Mouse (Mus musculus): ENCODE measurements at regions not wholly inside any gene's neighbourhood (a gene's known extent, or its start where the extent isn't known, plus 50 kb on each side); places are given as distances from the start of the nearest gene placed in this dataset.
"Not testable (repeated sequence)": the region's sequence is repeated elsewhere in the genome, so short reads cannot be mapped to it uniquely, and the experiment has no call there.

- ATAC-seq, result no peak
Observed at GRCm38 (mm10) chr8:26622311-26623052, 354.6 kb upstream of the Zfp703 start.

- peak; percentile 49 for ATAC-seq
Observed at GRCm38 (mm10) chr8:26626186-26626585, 350.9 kb upstream of the Zfp703 start.

GRCm38 (mm10) chr8:26626651-26627077 is 350.5 kb upstream of the Zfp703 start:
- no peak for ATAC-seq

GRCm38 (mm10) chr8:26627191-26627891 is 349.8 kb upstream of the Zfp703 start:
- ATAC-seq, result no peak

GRCm38 (mm10) chr8:26630544-26630943 is 346.6 kb upstream of the Zfp703 start:
- ATAC-seq, result no peak

- no peak for ATAC-seq
Observed at GRCm38 (mm10) chr8:26635701-26636100, 341.4 kb upstream of the Zfp703 start.

GRCm38 (mm10) chr8:26645375-26645774 is 331.8 kb upstream of the Zfp703 start:
- not testable (repeated sequence) for ATAC-seq

GRCm38 (mm10) chr8:26650287-26650686 is 326.8 kb upstream of the Zfp703 start:
- no peak for ATAC-seq

- ATAC-seq, result no peak
Observed at GRCm38 (mm10) chr8:26655897-26656296, 321.2 kb upstream of the Zfp703 start.

- no peak for ATAC-seq
Observed at GRCm38 (mm10) chr8:26656310-26657075, 320.6 kb upstream of the Zfp703 start.

- no peak for ATAC-seq
Observed at GRCm38 (mm10) chr8:26659381-26659780, 317.7 kb upstream of the Zfp703 start.

- no peak for ATAC-seq
Observed at GRCm38 (mm10) chr8:26669541-26669940, 307.6 kb upstream of the Zfp703 start.

GRCm38 (mm10) chr8:26672486-26673395 is 304.4 kb upstream of the Zfp703 start:
- ATAC-seq, result no peak

- no peak for ATAC-seq
Observed at GRCm38 (mm10) chr8:26677584-26678138, 299.5 kb upstream of the Zfp703 start.

GRCm38 (mm10) chr8:26680891-26681381 is 296.2 kb upstream of the Zfp703 start:
- no peak for ATAC-seq

- ATAC-seq, result no peak
Observed at GRCm38 (mm10) chr8:26687146-26687545, 290.0 kb upstream of the Zfp703 start.

GRCm38 (mm10) chr8:26688035-26688434 is 289.1 kb upstream of the Zfp703 start:
- no peak for ATAC-seq

GRCm38 (mm10) chr8:26688745-26689478 is 288.2 kb upstream of the Zfp703 start:
- ATAC-seq, result no peak

- no peak for ATAC-seq
Observed at GRCm38 (mm10) chr8:26689479-26690177, 287.5 kb upstream of the Zfp703 start.

GRCm38 (mm10) chr8:26690178-26690735 is 286.9 kb upstream of the Zfp703 start:
- ATAC-seq, result no peak

All from CD4-positive, CD25-positive, alpha-beta regulatory T cell, adult 4 months (primary cell).